Mouse (Mus musculus): Measurements from ENCODE around the gene Traf5.

- TF ChIP-seq CTCF (conservative IDR thresholded peaks at IDR 0.05; ENCODE audit: low read length), result no peak
- no peak for TF ChIP-seq NANOG (IDR thresholded peaks at IDR 0.05; ENCODE audit: borderline replicate concordance, low read length)
Measured at GRCm38 (mm10) chr1:191977187-191977586, 115.2 kb downstream of the Traf5 start, which contains the start of gene Rd3.
